Mouse (Mus musculus): ENCODE data around the gene Adam8. TPM values are rescaled to one million over a fixed set of nuclear protein-coding genes. Genes with fewer than 3 reads are reported as not detected.

The Adam8 gene
- polyA plus RNA-seq, 1 experiment from 2014 or later, result 1.8 TPM

DNA sequence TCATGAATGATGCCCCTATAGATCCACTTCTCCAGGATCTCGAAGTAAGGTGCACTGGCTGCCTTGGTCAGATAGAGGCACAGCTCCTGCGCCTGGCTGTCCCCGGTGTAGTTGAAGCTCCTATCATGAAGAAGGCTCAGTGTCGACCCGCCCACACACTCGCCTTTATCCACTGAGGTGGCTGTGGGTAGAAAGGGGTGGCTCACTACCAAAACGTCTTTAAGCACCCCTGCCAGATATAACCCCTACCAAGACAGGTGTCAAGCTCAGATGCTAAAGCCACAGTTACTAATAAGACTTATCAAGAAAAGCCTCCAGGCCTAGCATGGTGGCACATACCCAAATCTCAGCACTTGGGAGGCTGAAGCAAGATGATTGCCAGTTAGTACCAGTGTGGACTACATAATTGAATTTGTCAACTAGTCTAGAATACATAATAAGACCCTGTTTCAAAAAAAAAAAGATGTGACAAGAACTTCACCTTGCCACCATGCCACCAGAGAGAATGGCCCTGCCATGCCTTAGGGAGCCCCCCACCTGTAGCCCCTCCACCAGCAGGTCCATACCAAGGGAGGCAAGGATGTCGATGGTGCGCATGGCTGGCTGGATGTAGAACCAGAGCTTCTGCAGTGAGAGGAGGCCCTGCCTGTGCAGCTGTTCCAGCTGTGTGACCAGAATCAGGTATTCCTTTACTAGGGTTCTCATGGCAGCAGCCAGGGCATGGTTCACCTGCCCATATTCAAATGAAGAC lies 14.7 kb upstream of the Adam8 start:
- WGBS (ENCODE audit: insufficient replicate concordance), result 66% methylated on average over 9 of the region's 9 CpGs
- no peak for ATAC-seq (ENCODE audit: low read depth)
- no peak overlapping the region for H3K27ac ChIP-seq (ENCODE audit: low read length)
- H3K9ac ChIP-seq (ENCODE audit: low read depth, low read length), result no peak overlapping the region
- no peaks in the 10 kb centered on the region for H3K9me3 ChIP-seq (replicated peaks; ENCODE audit: control insufficient read depth, low read length)
- H3K36me3 ChIP-seq (ENCODE audit: control insufficient read depth, insufficient read depth), result peaks cover 20% of the 10 kb centered on the region
- no peak overlapping the region for H3K4me2 ChIP-seq (ENCODE audit: low read depth, low read length)
- no peak overlapping the region for H3K4me3 ChIP-seq (ENCODE audit: low read depth, low read length)
- H3K4me1 ChIP-seq (ENCODE audit: control insufficient read depth, low read depth, low read length), result no peaks in the 10 kb centered on the region
- no peaks in the 10 kb centered on the region for H3K27me3 ChIP-seq (ENCODE audit: control insufficient read depth, insufficient read depth, low read depth, low read length)

DNA sequence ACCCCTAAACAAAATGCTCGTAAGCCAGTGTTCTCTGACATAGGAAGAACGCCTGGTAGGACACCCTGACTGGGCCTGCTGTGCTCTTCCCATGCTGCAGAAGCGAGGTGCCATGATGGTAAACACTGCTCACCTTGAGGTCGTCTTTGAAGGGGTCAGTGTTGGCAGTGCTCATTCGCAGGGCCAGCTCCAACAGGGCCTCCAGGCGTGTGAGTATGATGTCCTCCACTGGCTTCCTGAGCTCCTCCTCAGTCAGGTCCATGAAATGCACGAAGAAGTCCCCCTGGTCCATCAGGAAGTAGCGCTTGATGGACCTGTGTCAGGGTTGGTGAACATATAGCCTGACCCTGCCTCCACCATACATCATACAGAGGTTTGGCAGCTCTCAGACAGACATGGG lies 12.3 kb upstream of the Adam8 start:
- Histone ChIP-seq H3K4me3 (ENCODE audit: low read depth, low read length) (no peak overlapping the region), H3K4me2 (ENCODE audit: low read depth, low read length) (no peak overlapping the region), H3K4me1 (ENCODE audit: control insufficient read depth, low read depth, low read length) (no peaks in the 10 kb centered on the region), H3K9ac (ENCODE audit: low read depth, low read length) (no peak overlapping the region), H3K9me3 (replicated peaks; ENCODE audit: control insufficient read depth, low read length) (no peaks in the 10 kb centered on the region), H3K27ac (ENCODE audit: low read length) (no peak overlapping the region), H3K36me3 (ENCODE audit: control insufficient read depth, insufficient read depth) (peaks cover 26% of the 10 kb centered on the region), H3K27me3 (ENCODE audit: control insufficient read depth, insufficient read depth, low read depth, low read length) (no peaks in the 10 kb centered on the region)
- 81% methylated on average over 8 of the region's 8 CpGs for WGBS (ENCODE audit: insufficient replicate concordance)
- ATAC-seq (ENCODE audit: low read depth), result no peak

DNA sequence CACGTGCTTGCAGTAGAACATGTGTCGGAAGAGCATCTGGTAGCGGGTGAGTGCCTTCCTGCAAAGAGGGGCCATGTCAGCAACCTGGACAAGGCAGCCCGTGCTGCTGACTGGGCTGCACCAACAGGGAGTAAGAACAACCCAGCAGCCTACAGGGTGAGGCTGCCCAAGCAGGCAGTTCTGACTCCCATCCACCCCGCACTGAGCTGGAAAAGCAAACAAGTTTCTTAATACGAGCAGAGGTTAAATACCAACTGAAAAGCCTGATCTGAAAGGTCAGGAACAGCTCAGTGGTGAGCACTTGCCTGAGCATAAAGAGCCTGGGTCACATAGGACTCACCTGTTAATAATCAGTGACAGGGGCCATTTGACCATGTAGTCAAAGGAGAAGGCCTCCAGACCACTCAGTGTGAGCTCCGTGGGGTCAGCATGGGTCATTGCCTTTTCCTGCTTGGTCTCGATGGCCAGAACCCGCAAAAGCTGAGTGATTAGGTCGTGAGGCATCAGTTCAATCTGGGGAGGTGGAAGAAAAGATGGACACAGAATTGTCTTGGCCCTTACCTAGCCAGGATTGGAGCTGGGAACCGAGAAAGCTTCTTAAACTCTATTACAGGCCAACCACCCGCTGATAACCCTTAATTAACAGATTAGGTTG lies 8.9 kb upstream of the Adam8 start:
- H3K36me3 ChIP-seq (ENCODE audit: control insufficient read depth, insufficient read depth), result peaks cover 35% of the 10 kb centered on the region
- H3K9me3 ChIP-seq (replicated peaks; ENCODE audit: control insufficient read depth, low read length), result no peaks in the 10 kb centered on the region
- WGBS (ENCODE audit: insufficient replicate concordance), result 74% methylated on average over 12 of the region's 12 CpGs
- no peaks in the 10 kb centered on the region for H3K4me1 ChIP-seq (ENCODE audit: control insufficient read depth, low read depth, low read length)
- H3K27me3 ChIP-seq (ENCODE audit: control insufficient read depth, insufficient read depth, low read depth, low read length), result no peaks in the 10 kb centered on the region
- H3K9ac ChIP-seq (ENCODE audit: low read depth, low read length), result no peak overlapping the region
- no peak overlapping the region for H3K27ac ChIP-seq (ENCODE audit: low read length)
- H3K4me2 ChIP-seq (ENCODE audit: low read depth, low read length), result no peak overlapping the region
- ATAC-seq (ENCODE audit: low read depth), result peak; percentile 75
- H3K4me3 ChIP-seq (ENCODE audit: low read depth, low read length), result no peak overlapping the region

- Histone ChIP-seq H3K4me2 (ENCODE audit: low read depth, low read length) (no peak overlapping the region), H3K4me3 (ENCODE audit: low read depth, low read length) (no peak overlapping the region), H3K27me3 (ENCODE audit: control insufficient read depth, insufficient read depth, low read depth, low read length) (no peaks in the 10 kb centered on the region), H3K9me3 (replicated peaks; ENCODE audit: control insufficient read depth, low read length) (no peaks in the 10 kb centered on the region), H3K4me1 (ENCODE audit: control insufficient read depth, low read depth, low read length) (no peaks in the 10 kb centered on the region), H3K27ac (ENCODE audit: low read length) (no peak overlapping the region), H3K9ac (ENCODE audit: low read depth, low read length) (no peak overlapping the region), H3K36me3 (ENCODE audit: control insufficient read depth, insufficient read depth) (peaks cover 30% of the 10 kb centered on the region)
- ATAC-seq (ENCODE audit: low read depth), result no peak
- 85% methylated on average over 13 of the region's 13 CpGs for WGBS (ENCODE audit: insufficient replicate concordance)
These were observed 6.5 kb upstream of the Adam8 start for GRCm38 (mm10) chr7:139998691-139999350.

DNA sequence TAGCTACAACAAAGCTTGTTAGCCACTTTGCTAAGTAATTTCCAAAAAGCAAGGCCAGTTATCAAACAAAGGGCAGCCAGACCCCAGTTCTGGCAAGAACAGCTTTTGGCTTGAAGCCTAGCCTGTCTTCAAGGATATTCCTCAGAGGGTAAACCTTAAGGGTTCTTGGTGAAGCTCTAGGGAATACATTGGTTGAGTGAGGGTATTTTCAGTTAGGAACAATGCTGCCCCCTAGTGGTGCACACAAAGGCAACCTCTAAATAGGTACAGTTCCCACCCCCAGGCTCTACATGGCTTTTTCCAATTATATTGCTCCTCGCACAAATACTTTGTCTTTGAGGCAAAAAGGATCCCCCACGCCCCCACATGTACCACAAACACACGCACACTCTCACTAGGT lies 2.3 kb upstream of the Adam8 start:
- no peaks in the 10 kb centered on the region for H3K27me3 ChIP-seq (ENCODE audit: control insufficient read depth, insufficient read depth, low read depth, low read length)
- no peak overlapping the region for H3K27ac ChIP-seq (ENCODE audit: low read length)
- no peak for ATAC-seq (ENCODE audit: low read depth)
- peaks cover 2% of the 10 kb centered on the region; the same call in 1 of the 2 replicates for H3K4me1 ChIP-seq (ENCODE audit: control insufficient read depth, low read depth, low read length)
- H3K9me3 ChIP-seq (replicated peaks; ENCODE audit: control insufficient read depth, low read length), result no peaks in the 10 kb centered on the region
- no peak overlapping the region for H3K9ac ChIP-seq (ENCODE audit: low read depth, low read length)
- H3K4me3 ChIP-seq (ENCODE audit: low read depth, low read length), result no peak overlapping the region
- 19% methylated on average over 3 of the region's 3 CpGs for WGBS (ENCODE audit: insufficient replicate concordance)
- peaks cover 20% of the 10 kb centered on the region for H3K36me3 ChIP-seq (ENCODE audit: control insufficient read depth, insufficient read depth)
- H3K4me2 ChIP-seq (ENCODE audit: low read depth, low read length), result no peak overlapping the region

DNA sequence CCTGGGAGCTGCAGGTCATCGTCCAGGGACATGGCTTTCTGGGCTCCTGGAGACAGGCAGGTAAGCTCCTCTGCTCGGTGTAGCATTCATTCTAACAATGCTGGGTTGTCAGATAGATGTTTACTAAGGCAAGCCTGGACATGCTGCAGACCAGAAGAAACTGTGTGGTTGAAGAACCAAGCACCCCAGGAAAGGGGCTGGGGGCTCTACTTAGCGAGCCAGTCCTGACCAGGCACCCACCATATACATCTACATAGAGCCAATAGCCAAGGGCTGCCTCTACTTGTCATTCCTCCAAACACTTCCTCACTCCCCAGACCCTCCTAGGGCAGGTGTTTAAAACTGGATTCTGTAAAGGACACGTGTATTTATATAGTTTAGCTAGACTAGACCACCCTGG lies 1.8 kb upstream of the Adam8 start:
- Histone ChIP-seq H3K4me3 (ENCODE audit: low read depth, low read length) (no peak overlapping the region), H3K9ac (ENCODE audit: low read depth, low read length) (no peak overlapping the region), H3K4me2 (ENCODE audit: low read depth, low read length) (no peak overlapping the region), H3K27ac (ENCODE audit: low read length) (no peak overlapping the region), H3K36me3 (ENCODE audit: control insufficient read depth, insufficient read depth) (peaks cover 18% of the 10 kb centered on the region), H3K4me1 (ENCODE audit: control insufficient read depth, low read depth, low read length) (peaks cover 2% of the 10 kb centered on the region; the same call in 1 of the 2 replicates), H3K9me3 (replicated peaks; ENCODE audit: control insufficient read depth, low read length) (no peaks in the 10 kb centered on the region), H3K27me3 (ENCODE audit: control insufficient read depth, insufficient read depth, low read depth, low read length) (no peaks in the 10 kb centered on the region)
- no peak for ATAC-seq (ENCODE audit: low read depth)
- 57% methylated on average over 4 of the region's 4 CpGs for whole genome bisulfite sequencing (ENCODE audit: insufficient replicate concordance)

- Histone ChIP-seq H3K9me3 (replicated peaks; ENCODE audit: control insufficient read depth, low read length) (no peaks in the 10 kb centered on the region), H3K4me2 (ENCODE audit: low read depth, low read length) (no peak overlapping the region), H3K4me3 (ENCODE audit: low read depth, low read length) (no peak overlapping the region), H3K27ac (ENCODE audit: low read length) (no peak overlapping the region), H3K9ac (ENCODE audit: low read depth, low read length) (no peak overlapping the region), H3K36me3 (ENCODE audit: control insufficient read depth, insufficient read depth) (peaks cover 14% of the 10 kb centered on the region), H3K27me3 (ENCODE audit: control insufficient read depth, insufficient read depth, low read depth, low read length) (no peaks in the 10 kb centered on the region), H3K4me1 (ENCODE audit: control insufficient read depth, low read depth, low read length) (peaks cover 2% of the 10 kb centered on the region; the same call in 1 of the 2 replicates)
- 77% methylated on average over 6 of the region's 6 CpGs for WGBS (ENCODE audit: insufficient replicate concordance)
- no peak for ATAC-seq (ENCODE audit: low read depth)
These were observed 1.2 kb upstream of the Adam8 start for GRCm38 (mm10) chr7:139993532-139993931.

DNA sequence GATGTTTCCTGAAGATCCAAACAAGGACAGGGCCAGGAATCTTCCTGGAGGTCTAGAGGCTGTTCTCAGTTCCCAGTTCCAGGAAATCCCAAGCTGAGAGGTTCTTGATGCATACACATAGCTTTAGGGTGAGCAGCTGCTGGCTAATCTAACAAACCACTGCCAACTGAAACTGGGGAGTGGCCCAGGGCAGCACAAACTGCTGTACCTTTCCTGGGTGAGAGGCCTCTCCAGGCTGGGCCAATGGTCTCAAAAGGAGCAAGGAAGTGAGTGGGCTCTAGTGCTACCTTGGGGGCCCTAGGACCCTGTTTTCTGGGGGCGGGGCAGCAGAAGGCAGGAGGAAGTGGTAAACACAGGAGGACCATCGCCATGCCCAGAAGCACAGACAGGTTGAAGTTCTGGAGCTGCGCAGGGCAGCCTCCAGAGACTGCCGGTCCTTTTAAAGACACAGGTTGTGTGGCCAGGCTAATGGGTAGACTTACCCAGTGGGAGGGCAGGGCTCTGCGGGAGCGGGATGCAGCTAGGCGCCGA lies 1.4 kb downstream of the Adam8 start:
- Histone ChIP-seq H3K4me3 (ENCODE audit: low read depth, low read length) (no peak overlapping the region), H3K36me3 (ENCODE audit: control insufficient read depth, insufficient read depth) (0 out of 2 replicates have a peak, but pooled peaks cover 1% of the 10 kb centered on the region), H3K4me1 (ENCODE audit: control insufficient read depth, low read depth, low read length) (peaks cover 2% of the 10 kb centered on the region; the same call in 1 of the 2 replicates), H3K4me2 (ENCODE audit: low read depth, low read length) (no peak overlapping the region), H3K27ac (ENCODE audit: low read length) (no peak overlapping the region), H3K9ac (ENCODE audit: low read depth, low read length) (no peak overlapping the region), H3K27me3 (ENCODE audit: control insufficient read depth, insufficient read depth, low read depth, low read length) (no peaks in the 10 kb centered on the region), H3K9me3 (replicated peaks; ENCODE audit: control insufficient read depth, low read length) (no peaks in the 10 kb centered on the region)
- WGBS (ENCODE audit: insufficient replicate concordance), result 46% methylated on average over 8 of the region's 8 CpGs
- no peak for ATAC-seq (ENCODE audit: low read depth)

Data from liver, embryonic 16.5 days (tissue).